Mouse (Mus musculus): ENCODE measurements around the gene F2rl2. TPM values are rescaled to one million over a fixed set of nuclear protein-coding genes. Genes with fewer than 3 reads are reported as not detected.

The F2rl2 gene
- polyA plus RNA-seq, 1 experiment from 2014 or later: 2.8 TPM

DNA sequence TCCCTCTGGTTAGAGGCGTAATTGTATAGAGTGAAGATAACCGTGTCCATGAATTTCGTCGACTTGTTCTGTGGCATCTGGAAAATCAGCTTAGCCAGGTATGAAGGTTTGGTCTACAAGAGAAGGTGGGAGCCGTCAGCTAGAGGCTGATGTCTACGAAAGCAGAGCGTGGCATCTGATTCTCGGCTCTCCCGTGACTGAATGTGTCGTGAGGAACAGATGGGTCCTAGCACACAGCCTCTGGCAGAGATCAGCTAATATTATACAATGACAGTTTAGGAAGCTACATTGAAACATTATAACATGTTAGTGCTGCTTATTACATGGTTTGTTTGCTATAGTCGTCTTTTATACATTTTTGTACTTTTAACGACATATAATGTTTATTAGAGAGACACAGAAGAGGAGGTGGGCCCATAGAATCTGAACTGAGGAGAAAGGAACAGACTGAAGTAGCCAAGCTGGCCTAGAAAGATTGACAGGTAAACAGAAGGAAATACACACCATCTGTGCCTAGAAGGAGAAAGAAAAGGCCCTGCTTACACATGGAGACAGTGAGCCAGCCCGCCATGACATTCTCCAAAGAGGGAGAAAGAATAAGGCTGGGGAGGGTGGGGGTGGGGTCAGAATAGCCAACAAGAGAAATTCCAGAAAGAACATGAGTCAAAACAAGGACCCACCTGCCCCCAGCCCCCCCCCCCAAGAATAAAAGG lies 30.9 kb upstream of the F2rl2 start:
- Histone ChIP-seq H3K36me3 (ENCODE audit: control insufficient read depth, insufficient read depth, low read length) (no peaks in the 10 kb centered on the region), H3K9me3 (ENCODE audit: control insufficient read depth, low read length) (no peaks in the 10 kb centered on the region), H3K27me3 (ENCODE audit: control insufficient read depth, insufficient read depth, low read length) (no peaks in the 10 kb centered on the region), H3K4me1 (replicated peaks; ENCODE audit: control insufficient read depth, insufficient read depth, low read length) (no peaks in the 10 kb centered on the region), H3K4me2 (replicated peaks; ENCODE audit: low read depth, low read length) (no peak overlapping the region), H3K4me3 (ENCODE audit: low read depth, low read length) (no peak overlapping the region), H3K27ac (ENCODE audit: low read depth, low read length) (0 out of 2 replicates have a peak overlapping the region, but pooled peaks have one; percentile 18), H3K9ac (ENCODE audit: low read depth, low read length) (no peak overlapping the region)
- DNase-seq (ENCODE audit: low spot score) (no peak), ATAC-seq (ENCODE audit: low FRiP score) (no peak)
- WGBS: 85% methylated on average over 13 of the region's 13 CpGs

DNA sequence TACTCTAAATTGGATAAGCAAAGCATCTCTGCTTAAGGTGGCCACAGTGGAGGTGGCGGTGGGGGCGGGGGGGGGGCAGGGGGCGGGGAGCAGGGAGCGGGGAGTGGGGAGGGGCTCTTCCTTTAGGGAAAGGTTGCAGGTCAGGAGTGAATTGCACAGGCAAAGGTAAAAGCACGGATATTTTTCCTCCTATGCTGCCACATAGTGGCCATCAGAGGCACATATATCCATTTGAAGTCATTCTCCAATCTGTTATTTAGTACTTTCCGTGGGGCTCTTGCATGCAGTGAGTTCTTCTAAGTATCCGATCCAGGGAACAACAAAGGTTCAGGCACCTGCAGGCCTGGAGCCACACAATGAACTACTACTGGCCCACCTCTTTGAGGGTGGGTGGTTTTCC lies 29.4 kb upstream of the F2rl2 start:
- 29% methylated on average over 3 of the region's 7 CpGs for WGBS
- ATAC-seq (ENCODE audit: low FRiP score): no peak

DNA sequence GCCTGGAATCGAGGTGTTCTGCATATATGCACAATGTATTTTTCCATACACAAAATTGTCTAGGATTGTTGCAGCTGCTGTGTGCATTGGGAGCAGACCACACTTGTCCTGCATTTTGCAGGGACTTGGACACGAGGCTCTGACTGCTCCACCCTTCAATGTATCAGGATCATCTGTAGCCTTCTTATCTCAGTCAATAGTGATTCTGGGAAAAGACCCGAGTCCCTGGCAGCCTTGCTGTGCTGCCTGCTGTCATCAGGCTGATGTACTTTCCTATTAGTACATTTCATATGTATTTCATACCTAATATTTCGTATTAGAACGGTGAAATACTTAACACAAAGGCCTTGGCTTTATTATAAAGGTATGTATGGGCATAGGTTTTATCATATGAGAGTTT lies 26.1 kb upstream of the F2rl2 start:
- Histone ChIP-seq H3K36me3 (ENCODE audit: control insufficient read depth, insufficient read depth, low read length) (no peaks in the 10 kb centered on the region), H3K9me3 (ENCODE audit: control insufficient read depth, low read length) (no peaks in the 10 kb centered on the region), H3K9ac (ENCODE audit: low read depth, low read length) (no peak overlapping the region), H3K27me3 (ENCODE audit: control insufficient read depth, insufficient read depth, low read length) (no peaks in the 10 kb centered on the region), H3K4me1 (replicated peaks; ENCODE audit: control insufficient read depth, insufficient read depth, low read length) (no peaks in the 10 kb centered on the region), H3K4me2 (replicated peaks; ENCODE audit: low read depth, low read length) (no peak overlapping the region), H3K27ac (ENCODE audit: low read depth, low read length) (no peak overlapping the region), H3K4me3 (ENCODE audit: low read depth, low read length) (no peak overlapping the region)
- 94% methylated on average over 5 of the region's 5 CpGs for WGBS
- no peak for ATAC-seq (ENCODE audit: low FRiP score)
- DNase-seq (ENCODE audit: low spot score): no peak

More for the DNA sequence above, 29.4 kb upstream of the F2rl2 start:
- Histone ChIP-seq H3K4me1 (replicated peaks; ENCODE audit: control insufficient read depth, insufficient read depth, low read length) (no peaks in the 10 kb centered on the region), H3K36me3 (ENCODE audit: control insufficient read depth, insufficient read depth, low read length) (no peaks in the 10 kb centered on the region), H3K27ac (ENCODE audit: low read depth, low read length) (no peak overlapping the region), H3K4me3 (ENCODE audit: low read depth, low read length) (no peak overlapping the region), H3K27me3 (ENCODE audit: control insufficient read depth, insufficient read depth, low read length) (no peaks in the 10 kb centered on the region), H3K9ac (ENCODE audit: low read depth, low read length) (no peak overlapping the region), H3K9me3 (ENCODE audit: control insufficient read depth, low read length) (no peaks in the 10 kb centered on the region), H3K4me2 (replicated peaks; ENCODE audit: low read depth, low read length) (no peak overlapping the region)
- peak; percentile 25 for DNase-seq (ENCODE audit: low spot score)

- Histone ChIP-seq H3K9ac (ENCODE audit: low read depth, low read length) (no peak overlapping the region), H3K9me3 (ENCODE audit: control insufficient read depth, low read length) (no peaks in the 10 kb centered on the region), H3K36me3 (ENCODE audit: control insufficient read depth, insufficient read depth, low read length) (no peaks in the 10 kb centered on the region), H3K4me3 (ENCODE audit: low read depth, low read length) (no peak overlapping the region), H3K4me2 (replicated peaks; ENCODE audit: low read depth, low read length) (no peak overlapping the region), H3K27me3 (ENCODE audit: control insufficient read depth, insufficient read depth, low read length) (no peaks in the 10 kb centered on the region), H3K27ac (ENCODE audit: low read depth, low read length) (no peak overlapping the region), H3K4me1 (replicated peaks; ENCODE audit: control insufficient read depth, insufficient read depth, low read length) (no peaks in the 10 kb centered on the region)
- DNase-seq (ENCODE audit: low spot score) (no peak), ATAC-seq (ENCODE audit: low FRiP score) (no peak)
- 91% methylated on average over 9 of the region's 9 CpGs for WGBS
These were observed 25.4 kb upstream of the F2rl2 start for GRCm38 (mm10) chr13:95671108-95671897.

GRCm38 (mm10) chr13:95672372-95672771 lies 24.3 kb upstream of the F2rl2 start:
- ATAC-seq (ENCODE audit: low FRiP score): no peak
- Histone ChIP-seq H3K9ac (ENCODE audit: low read depth, low read length) (no peak overlapping the region), H3K4me2 (replicated peaks; ENCODE audit: low read depth, low read length) (no peak overlapping the region), H3K9me3 (ENCODE audit: control insufficient read depth, low read length) (no peaks in the 10 kb centered on the region), H3K27ac (ENCODE audit: low read depth, low read length) (no peak overlapping the region), H3K27me3 (ENCODE audit: control insufficient read depth, insufficient read depth, low read length) (no peaks in the 10 kb centered on the region), H3K4me3 (ENCODE audit: low read depth, low read length) (no peak overlapping the region), H3K4me1 (replicated peaks; ENCODE audit: control insufficient read depth, insufficient read depth, low read length) (no peaks in the 10 kb centered on the region), H3K36me3 (ENCODE audit: control insufficient read depth, insufficient read depth, low read length) (no peaks in the 10 kb centered on the region)
- WGBS: 85% methylated on average over 7 of the region's 7 CpGs
- no peak for DNase-seq (ENCODE audit: low spot score)

DNA sequence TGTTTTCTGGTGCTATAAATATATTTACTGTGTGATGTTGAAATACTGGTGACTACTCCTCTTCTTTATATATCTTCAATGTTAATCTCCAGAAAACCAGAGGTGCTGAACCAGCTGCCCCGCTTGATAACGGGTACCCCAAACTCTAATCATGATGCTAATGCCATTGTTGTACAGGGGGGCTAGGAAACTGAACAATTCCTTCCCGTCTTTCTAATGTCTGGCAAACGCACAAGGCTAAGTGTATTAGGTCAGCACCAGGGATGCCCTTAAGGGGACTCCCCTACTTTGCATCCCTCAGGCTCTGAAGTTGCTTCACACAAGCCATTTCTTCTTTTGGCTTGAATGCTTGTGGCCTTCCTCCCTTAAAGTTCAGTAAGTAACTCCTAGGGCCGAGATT lies 17.6 kb upstream of the F2rl2 start:
- no peak for DNase-seq (ENCODE audit: low spot score)
- no peak overlapping the region for H3K9ac ChIP-seq (ENCODE audit: low read depth, low read length)
- WGBS: 89% methylated on average over 5 of the region's 5 CpGs
- ATAC-seq (ENCODE audit: low FRiP score): no peak
- H3K9me3 ChIP-seq (ENCODE audit: control insufficient read depth, low read length): no peaks in the 10 kb centered on the region
- no peaks in the 10 kb centered on the region for H3K27me3 ChIP-seq (ENCODE audit: control insufficient read depth, insufficient read depth, low read length)
- H3K4me2 ChIP-seq (replicated peaks; ENCODE audit: low read depth, low read length): no peak overlapping the region
- H3K4me3 ChIP-seq (ENCODE audit: low read depth, low read length): no peak overlapping the region
- no peaks in the 10 kb centered on the region for H3K4me1 ChIP-seq (replicated peaks; ENCODE audit: control insufficient read depth, insufficient read depth, low read length)
- 0 out of 2 replicates have a peak, but pooled peaks cover 1% of the 10 kb centered on the region for H3K36me3 ChIP-seq (ENCODE audit: control insufficient read depth, insufficient read depth, low read length)
- H3K27ac ChIP-seq (ENCODE audit: low read depth, low read length): no peak overlapping the region

- no peak overlapping the region for H3K27ac ChIP-seq (ENCODE audit: low read depth, low read length)
- no peak overlapping the region for H3K4me3 ChIP-seq (ENCODE audit: low read depth, low read length)
- ATAC-seq (ENCODE audit: low FRiP score) (no peak), DNase-seq (ENCODE audit: low spot score) (no peak)
- H3K4me1 ChIP-seq (replicated peaks; ENCODE audit: control insufficient read depth, insufficient read depth, low read length): no peaks in the 10 kb centered on the region
- H3K36me3 ChIP-seq (ENCODE audit: control insufficient read depth, insufficient read depth, low read length): 0 out of 2 replicates have a peak, but pooled peaks cover 3% of the 10 kb centered on the region
- H3K9me3 ChIP-seq (ENCODE audit: control insufficient read depth, low read length): no peaks in the 10 kb centered on the region
- no peak overlapping the region for H3K4me2 ChIP-seq (replicated peaks; ENCODE audit: low read depth, low read length)
- no peak overlapping the region for H3K9ac ChIP-seq (ENCODE audit: low read depth, low read length)
- 94% methylated on average over 4 of the region's 4 CpGs for WGBS
- H3K27me3 ChIP-seq (ENCODE audit: control insufficient read depth, insufficient read depth, low read length): no peaks in the 10 kb centered on the region
These were observed 17.1 kb upstream of the F2rl2 start for GRCm38 (mm10) chr13:95679491-95679941.

- Histone ChIP-seq H3K36me3 (ENCODE audit: control insufficient read depth, insufficient read depth, low read length) (0 out of 2 replicates have a peak, but pooled peaks cover 3% of the 10 kb centered on the region), H3K4me2 (replicated peaks; ENCODE audit: low read depth, low read length) (no peak overlapping the region), H3K9ac (ENCODE audit: low read depth, low read length) (no peak overlapping the region), H3K27me3 (ENCODE audit: control insufficient read depth, insufficient read depth, low read length) (no peaks in the 10 kb centered on the region), H3K4me3 (ENCODE audit: low read depth, low read length) (no peak overlapping the region), H3K9me3 (ENCODE audit: control insufficient read depth, low read length) (no peaks in the 10 kb centered on the region), H3K4me1 (replicated peaks; ENCODE audit: control insufficient read depth, insufficient read depth, low read length) (no peaks in the 10 kb centered on the region), H3K27ac (ENCODE audit: low read depth, low read length) (no peak overlapping the region)
- 94% methylated on average over 9 of the region's 9 CpGs for WGBS
- ATAC-seq (ENCODE audit: low FRiP score) (no peak), DNase-seq (ENCODE audit: low spot score) (no peak)
These were observed 11.9 kb upstream of the F2rl2 start for GRCm38 (mm10) chr13:95684656-95685244.

All from hindbrain, embryonic 11.5 days (tissue).